Mouse (Mus musculus) Patski (cell line): Measurements from ENCODE around the gene Il1rapl1. TPM values are rescaled to one million over a fixed set of nuclear protein-coding genes. Genes with fewer than 3 reads are reported as not detected.

Experiments used
- ATAC-seq: fragments of 100-300 bp; one replicate; pipeline ENCODE4 v1.8.0; 2021
- CTCF ChIA-PET: fragments of 350-600 bp; sonication (Branson Sonifier 250); formaldehyde crosslinking; loops from one replicate; lab custom pipeline; 2022; ENCODE audit warnings: inconsistent platforms; lab: Charles Lee
- POLR2A ChIA-PET: fragments of 350-600 bp; sonication (Branson Sonifier 250); formaldehyde crosslinking; loops from one replicate; lab custom pipeline; 2022; ENCODE audit warnings: antibody characterized with exemption, inconsistent platforms; lab: Charles Lee
- DNase-seq: peaks from one replicate; pipeline ENCODE4 v3.0.0-alpha.2; 2011; ENCODE audit warnings: low read depth, low spot score
- H3K27me3 ChIP-seq: fragments of 371-371 bp; one replicate; pipeline ENCODE4 v1.5.1; 2021
- CTCF ChIP-seq: fragments of 100-300 bp; IDR thresholded peaks from one replicate; pipeline ENCODE4 v1.5.1; 2021
- in situ Hi-C: fragments of 300-500 bp; cut with MboI; formaldehyde crosslinking; loops from 3 replicates; pipeline ENCODE4 v1.11.1; 2018; ENCODE audit warnings: low pct_unique_long_range_greater_than_20kb, mixed read lengths
- polyA plus RNA-seq: library from polyadenylated mRNA; unstranded; gene quantifications from one replicate; pipeline ENCODE4 v1.2.3, GENCODE M21; 2021

Il1rapl1 gene
- polyA plus RNA-seq, 1 experiment from 2014 or later, result not detected

GRCm38 (mm10) chrX:88072741-88073419, 42.6 kb downstream of the Il1rapl1 start:
- no peak for TF ChIP-seq CTCF
- POLR2A ChIA-PET, result no interaction called here
- CTCF ChIA-PET, result interaction anchor here (1.5 kb wide), 1 partner anchor 18 kb away, joined by 3 read pairs; no protein-coding TSS in a partner anchor
- in situ Hi-C loops, result no loop called here
- ATAC-seq (no peak), DNase-seq (no peak)
- H3K27me3 ChIP-seq, result peaks cover 56% of the 10 kb centered on the region

GRCm38 (mm10) chrX:88070368-88070767, 45.1 kb downstream of the Il1rapl1 start:
- DNase-seq (no peak), ATAC-seq (no peak)
- no peak for TF ChIP-seq CTCF
- H3K27me3 ChIP-seq, result peaks cover 63% of the 10 kb centered on the region
- in situ Hi-C loops, result no loop called here
- ChIA-PET POLR2A (interaction anchor here (0.7 kb wide), 1 partner anchor 106 kb away, joined by 8 read pairs; no protein-coding TSS in a partner anchor), CTCF (no interaction called here)

GRCm38 (mm10) chrX:88043556-88043955, 71.9 kb downstream of the Il1rapl1 start:
- no peak for TF ChIP-seq CTCF
- ChIA-PET CTCF (no interaction called here), POLR2A (no interaction called here)
- no peak for ATAC-seq
- in situ Hi-C loops, result no loop called here
- H3K27me3 ChIP-seq, result peaks cover 67% of the 10 kb centered on the region
- no peak for DNase-seq

- CTCF ChIA-PET, result no interaction called here
- in situ Hi-C loops, result no loop called here
- DNase-seq (no peak), ATAC-seq (no peak)
- no peak for TF ChIP-seq CTCF
- H3K27me3 ChIP-seq, result peaks cover 64% of the 10 kb centered on the region
- POLR2A ChIA-PET, result no interaction called here
These were observed 76.5 kb downstream of the Il1rapl1 start for GRCm38 (mm10) chrX:88038984-88039383.

- peaks cover 19% of the 10 kb centered on the region for H3K27me3 ChIP-seq
- TF ChIP-seq CTCF, result no peak
- DNase-seq (no peak), ATAC-seq (no peak)
- CTCF ChIA-PET, result no interaction called here
- POLR2A ChIA-PET, result no interaction called here
- in situ Hi-C loops, result no loop called here
These were observed 218.3 kb downstream of the Il1rapl1 start for GRCm38 (mm10) chrX:87897172-87897571.

GRCm38 (mm10) chrX:87891916-87892315, 223.5 kb downstream of the Il1rapl1 start:
- DNase-seq, result no peak
- in situ Hi-C loops, result no loop called here
- ChIA-PET CTCF (no interaction called here), POLR2A (no interaction called here)
- peaks cover 59% of the 10 kb centered on the region for H3K27me3 ChIP-seq
- no peak for ATAC-seq
- TF ChIP-seq CTCF, result no peak

- ATAC-seq, result no peak
- ChIA-PET POLR2A (no interaction called here), CTCF (no interaction called here)
- DNase-seq, result no peak
- in situ Hi-C loops, result no loop called here
- peaks cover 61% of the 10 kb centered on the region for H3K27me3 ChIP-seq
- TF ChIP-seq CTCF, result no peak
These were observed 261.3 kb downstream of the Il1rapl1 start for GRCm38 (mm10) chrX:87854107-87854506.

- ATAC-seq (no peak), DNase-seq (no peak)
- TF ChIP-seq CTCF, result no peak
- in situ Hi-C loops, result no loop called here
- POLR2A ChIA-PET, result no interaction called here
- H3K27me3 ChIP-seq, result peaks cover 64% of the 10 kb centered on the region
- CTCF ChIA-PET, result no interaction called here
These were observed 301.6 kb downstream of the Il1rapl1 start for GRCm38 (mm10) chrX:87813884-87814283.

- in situ Hi-C loops, result no loop called here
- no peak for TF ChIP-seq CTCF
- ChIA-PET CTCF (no interaction called here), POLR2A (no interaction called here)
- ATAC-seq (no peak), DNase-seq (no peak)
- peaks cover 39% of the 10 kb centered on the region for H3K27me3 ChIP-seq
These were observed 307.7 kb downstream of the Il1rapl1 start for GRCm38 (mm10) chrX:87807717-87808116.

GRCm38 (mm10) chrX:87793011-87793410, 322.4 kb downstream of the Il1rapl1 start:
- ChIA-PET POLR2A (no interaction called here), CTCF (no interaction called here)
- DNase-seq (no peak), ATAC-seq (no peak)
- in situ Hi-C loops, result no loop called here
- no peak for TF ChIP-seq CTCF
- H3K27me3 ChIP-seq, result peaks cover 6% of the 10 kb centered on the region

- ATAC-seq (no peak), DNase-seq (no peak)
- no peak for TF ChIP-seq CTCF
- H3K27me3 ChIP-seq, result peaks cover 29% of the 10 kb centered on the region
- ChIA-PET POLR2A (no interaction called here), CTCF (no interaction called here)
- in situ Hi-C loops, result no loop called here
These were observed 404.9 kb downstream of the Il1rapl1 start for GRCm38 (mm10) chrX:87710589-87710988.
